Mouse (Mus musculus): ENCODE measurements around the gene Bub1. TPM values are rescaled to one million over a fixed set of nuclear protein-coding genes. Genes with fewer than 3 reads are reported as not detected.
A peak's percentile ranks its signal among the peaks of the same experiment; 100 is the strongest.

Gene Bub1
- polyA plus RNA-seq, 1 experiment from 2014 or later = 24.7 TPM

GRCm38 (mm10) chr2:127789138-127789537, 42.5 kb downstream of the Bub1 start:
- Histone ChIP-seq H3K4me3 (ENCODE audit: low read depth, low read length) (peak overlapping the region; percentile 75), H3K9me3 (replicated peaks; ENCODE audit: control insufficient read depth, low read length) (no peaks in the 10 kb centered on the region), H3K4me2 (peak overlapping the region; percentile 78), H3K27me3 (ENCODE audit: control insufficient read depth, insufficient read depth, low read length) (no peaks in the 10 kb centered on the region), H3K27ac (ENCODE audit: low read depth, low read length) (no peak overlapping the region), H3K9ac (ENCODE audit: low read depth, low read length) (peak overlapping the region; percentile 73), H3K4me1 (ENCODE audit: control insufficient read depth, insufficient read depth, low read length) (peaks cover 9% of the 10 kb centered on the region; the same call in 1 of the 2 replicates), H3K36me3 (ENCODE audit: control insufficient read depth, insufficient read depth, low read length) (no peaks in the 10 kb centered on the region)
- WGBS (ENCODE audit: insufficient replicate concordance) = 6% methylated on average over 11 of the region's 11 CpGs
- ATAC-seq (replicated peaks; ENCODE audit: insufficient number of reproducible peaks, low FRiP score, low TSS enrichment) = no peak

GRCm38 (mm10) chr2:127788440-127789116, 43.1 kb downstream of the Bub1 start, which contains the start of gene Nphp1:
Nphp1 (minus strand) TSS chr2:127788897.
- no peaks in the 10 kb centered on the region for H3K36me3 ChIP-seq (ENCODE audit: control insufficient read depth, insufficient read depth, low read length)
- WGBS (ENCODE audit: insufficient replicate concordance) = under 1% methylated on average over 40 of the region's 40 CpGs
- peak; percentile 72 for ATAC-seq (replicated peaks; ENCODE audit: insufficient number of reproducible peaks, low FRiP score, low TSS enrichment)
- peak within 1 kb of the TSS; percentile 75 for H3K4me3 ChIP-seq (ENCODE audit: low read depth, low read length)
- peaks cover 9% of the 10 kb centered on the region; the same call in 1 of the 2 replicates for H3K4me1 ChIP-seq (ENCODE audit: control insufficient read depth, insufficient read depth, low read length)
- H3K4me2 ChIP-seq = peak within 1 kb of the TSS; percentile 78
- H3K9me3 ChIP-seq (replicated peaks; ENCODE audit: control insufficient read depth, low read length) = no peaks in the 10 kb centered on the region
- H3K9ac ChIP-seq (ENCODE audit: low read depth, low read length) = peak within 1 kb of the TSS; percentile 73
- no peaks in the 10 kb centered on the region for H3K27me3 ChIP-seq (ENCODE audit: control insufficient read depth, insufficient read depth, low read length)
- no peak within 1 kb of the TSS for H3K27ac ChIP-seq (ENCODE audit: low read depth, low read length)

GRCm38 (mm10) chr2:127787226-127787625, 44.4 kb downstream of the Bub1 start:
- H3K27ac ChIP-seq (ENCODE audit: low read depth, low read length) = no peak overlapping the region
- no peaks in the 10 kb centered on the region for H3K27me3 ChIP-seq (ENCODE audit: control insufficient read depth, insufficient read depth, low read length)
- ATAC-seq (replicated peaks; ENCODE audit: insufficient number of reproducible peaks, low FRiP score, low TSS enrichment) = no peak
- 86% methylated on average over 5 of the region's 5 CpGs for WGBS (ENCODE audit: insufficient replicate concordance)
- no peaks in the 10 kb centered on the region for H3K9me3 ChIP-seq (replicated peaks; ENCODE audit: control insufficient read depth, low read length)
- no peak overlapping the region for H3K9ac ChIP-seq (ENCODE audit: low read depth, low read length)
- H3K4me1 ChIP-seq (ENCODE audit: control insufficient read depth, insufficient read depth, low read length) = peaks cover 9% of the 10 kb centered on the region; the same call in 1 of the 2 replicates
- no peak overlapping the region for H3K4me2 ChIP-seq
- no peaks in the 10 kb centered on the region for H3K36me3 ChIP-seq (ENCODE audit: control insufficient read depth, insufficient read depth, low read length)
- no peak overlapping the region for H3K4me3 ChIP-seq (ENCODE audit: low read depth, low read length)

GRCm38 (mm10) chr2:127778451-127778850, 53.2 kb downstream of the Bub1 start:
- no peaks in the 10 kb centered on the region; the same call in 1 of the 2 replicates for H3K4me1 ChIP-seq (ENCODE audit: control insufficient read depth, insufficient read depth, low read length)
- no peak overlapping the region for H3K4me3 ChIP-seq (ENCODE audit: low read depth, low read length)
- no peaks in the 10 kb centered on the region for H3K36me3 ChIP-seq (ENCODE audit: control insufficient read depth, insufficient read depth, low read length)
- H3K27me3 ChIP-seq (ENCODE audit: control insufficient read depth, insufficient read depth, low read length) = no peaks in the 10 kb centered on the region
- ATAC-seq (replicated peaks; ENCODE audit: insufficient number of reproducible peaks, low FRiP score, low TSS enrichment) = no peak
- WGBS (ENCODE audit: insufficient replicate concordance) = 81% methylated on average over 5 of the region's 5 CpGs
- no peaks in the 10 kb centered on the region for H3K9me3 ChIP-seq (replicated peaks; ENCODE audit: control insufficient read depth, low read length)
- H3K27ac ChIP-seq (ENCODE audit: low read depth, low read length) = no peak overlapping the region
- H3K9ac ChIP-seq (ENCODE audit: low read depth, low read length) = no peak overlapping the region
- no peak overlapping the region for H3K4me2 ChIP-seq

- H3K36me3 ChIP-seq (ENCODE audit: control insufficient read depth, insufficient read depth, low read length) = no peaks in the 10 kb centered on the region
- H3K4me2 ChIP-seq = no peak overlapping the region
Observed at GRCm38 (mm10) chr2:127775013-127775412, 56.7 kb downstream of the Bub1 start.

GRCm38 (mm10) chr2:127774578-127774941, 57.1 kb downstream of the Bub1 start:
- Histone ChIP-seq H3K4me2 (no peak overlapping the region), H3K4me1 (ENCODE audit: control insufficient read depth, insufficient read depth, low read length) (no peaks in the 10 kb centered on the region; the same call in 1 of the 2 replicates), H3K9ac (ENCODE audit: low read depth, low read length) (no peak overlapping the region), H3K4me3 (ENCODE audit: low read depth, low read length) (no peak overlapping the region), H3K27ac (ENCODE audit: low read depth, low read length) (no peak overlapping the region), H3K9me3 (replicated peaks; ENCODE audit: control insufficient read depth, low read length) (no peaks in the 10 kb centered on the region), H3K36me3 (ENCODE audit: control insufficient read depth, insufficient read depth, low read length) (no peaks in the 10 kb centered on the region), H3K27me3 (ENCODE audit: control insufficient read depth, insufficient read depth, low read length) (no peaks in the 10 kb centered on the region)
- ATAC-seq (replicated peaks; ENCODE audit: insufficient number of reproducible peaks, low FRiP score, low TSS enrichment) = no peak
- WGBS (ENCODE audit: insufficient replicate concordance) = 57% methylated on average over 1 of the region's 1 CpGs

More at GRCm38 (mm10) chr2:127775013-127775412, 56.7 kb downstream of the Bub1 start:
- 84% methylated on average over 3 of the region's 3 CpGs for WGBS (ENCODE audit: insufficient replicate concordance)
- H3K4me3 ChIP-seq (ENCODE audit: low read depth, low read length) = no peak overlapping the region
- no peaks in the 10 kb centered on the region for H3K27me3 ChIP-seq (ENCODE audit: control insufficient read depth, insufficient read depth, low read length)
- no peaks in the 10 kb centered on the region for H3K9me3 ChIP-seq (replicated peaks; ENCODE audit: control insufficient read depth, low read length)
- no peak overlapping the region for H3K9ac ChIP-seq (ENCODE audit: low read depth, low read length)
- H3K4me1 ChIP-seq (ENCODE audit: control insufficient read depth, insufficient read depth, low read length) = no peaks in the 10 kb centered on the region; the same call in 1 of the 2 replicates
- no peak for ATAC-seq (replicated peaks; ENCODE audit: insufficient number of reproducible peaks, low FRiP score, low TSS enrichment)
- H3K27ac ChIP-seq (ENCODE audit: low read depth, low read length) = no peak overlapping the region

- H3K36me3 ChIP-seq (ENCODE audit: control insufficient read depth, insufficient read depth, low read length) = no peaks in the 10 kb centered on the region
- H3K27me3 ChIP-seq (ENCODE audit: control insufficient read depth, insufficient read depth, low read length) = no peaks in the 10 kb centered on the region
- no peak overlapping the region for H3K4me3 ChIP-seq (ENCODE audit: low read depth, low read length)
- H3K4me2 ChIP-seq = no peak overlapping the region
- no peak overlapping the region for H3K27ac ChIP-seq (ENCODE audit: low read depth, low read length)
- H3K9ac ChIP-seq (ENCODE audit: low read depth, low read length) = no peak overlapping the region
- WGBS (ENCODE audit: insufficient replicate concordance) = 56% methylated on average over 15 of the region's 15 CpGs
- H3K9me3 ChIP-seq (replicated peaks; ENCODE audit: control insufficient read depth, low read length) = no peaks in the 10 kb centered on the region
- H3K4me1 ChIP-seq (ENCODE audit: control insufficient read depth, insufficient read depth, low read length) = no peaks in the 10 kb centered on the region; the same call in 1 of the 2 replicates
- ATAC-seq (replicated peaks; ENCODE audit: insufficient number of reproducible peaks, low FRiP score, low TSS enrichment) = no peak
Observed at GRCm38 (mm10) chr2:127773938-127774577, 57.6 kb downstream of the Bub1 start.

GRCm38 (mm10) chr2:127761587-127761986, 70.1 kb downstream of the Bub1 start:
- no peak overlapping the region for H3K27ac ChIP-seq (ENCODE audit: low read depth, low read length)
- WGBS (ENCODE audit: insufficient replicate concordance) = 68% methylated on average over 5 of the region's 5 CpGs
- H3K4me1 ChIP-seq (ENCODE audit: control insufficient read depth, insufficient read depth, low read length) = peaks cover 7% of the 10 kb centered on the region
- H3K27me3 ChIP-seq (ENCODE audit: control insufficient read depth, insufficient read depth, low read length) = no peaks in the 10 kb centered on the region
- no peaks in the 10 kb centered on the region for H3K9me3 ChIP-seq (replicated peaks; ENCODE audit: control insufficient read depth, low read length)
- no peak overlapping the region for H3K9ac ChIP-seq (ENCODE audit: low read depth, low read length)
- no peak for ATAC-seq (replicated peaks; ENCODE audit: insufficient number of reproducible peaks, low FRiP score, low TSS enrichment)
- no peak overlapping the region for H3K4me2 ChIP-seq
- no peak overlapping the region for H3K4me3 ChIP-seq (ENCODE audit: low read depth, low read length)
- no peaks in the 10 kb centered on the region for H3K36me3 ChIP-seq (ENCODE audit: control insufficient read depth, insufficient read depth, low read length)

Data from heart, embryonic 11.5 days (tissue).